Comparison of ENCODE assay signal across 9 mouse cellular contexts in the genomic region with DNA sequence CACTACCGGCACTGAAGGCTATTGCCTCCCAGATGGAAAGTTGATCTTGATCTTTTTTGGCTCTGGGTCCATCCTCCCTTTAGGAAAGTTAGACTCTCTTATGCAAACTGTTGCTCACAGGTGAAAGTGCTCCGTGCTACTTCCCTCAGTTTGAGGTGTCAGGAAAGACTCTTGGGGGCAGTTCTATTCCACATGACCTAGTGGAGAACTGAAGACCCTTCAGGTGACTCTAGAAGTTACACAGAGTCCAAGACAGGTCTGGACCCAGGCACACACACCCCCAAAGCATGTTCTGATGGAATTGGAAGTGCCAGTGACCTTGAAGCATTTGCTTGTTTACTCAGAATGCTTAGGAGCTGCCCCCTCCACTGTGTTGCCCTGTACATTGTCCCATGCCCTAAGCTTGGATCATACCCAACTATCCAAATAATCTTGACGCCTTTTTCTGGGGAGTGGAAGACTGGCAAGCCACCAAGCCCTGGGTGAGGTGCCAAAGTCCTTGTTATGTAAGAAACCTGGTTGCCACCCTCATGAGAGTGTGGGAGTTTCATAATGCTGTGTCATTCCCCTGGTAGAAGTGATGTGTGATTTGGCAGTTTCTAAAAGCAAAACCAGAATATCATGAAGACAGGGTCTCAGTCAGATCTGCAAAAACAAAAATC. TPM values are rescaled to one million over a fixed set of nuclear protein-coding genes. Genes with fewer than 3 reads are reported as not detected.
DNase-seq lines count a peak whose midpoint lies in the region; ATAC-seq and TF ChIP-seq lines count a peak whose summit lies in the region.
"Had no signal": no experiment of that assay in that cellular context is flagged by ENCODE, and none has a peak within 500 bp of the region (broad histone marks: within the 10 kb centered on the region; RNA-seq: fewer than 3 reads in every experiment).

No protein-coding gene starts in this region.

- intact Hi-C loops in left cerebral cortex, adult 2 months (cut with DNase I) = no loop called here
- intact Hi-C loops in left cerebral cortex, postnatal 4 days (cut with DNase I) = no loop called here

- no peak for TF ChIP-seq CTCF in left cerebral cortex, adult 2 months (IDR thresholded peaks at IDR 0.05)

- DNase-seq in left cerebral cortex, adult 2 months (ENCODE audit: extremely low spot score in 1 of 2, low spot score in 2 of 2) = peak; percentile 19 to 23
- no peak for DNase-seq in left cerebral cortex, postnatal 4 days
- peak; percentile 62 for DNase-seq in fat pad, adult 2 months (ENCODE audit: extremely low read depth, low read depth, low spot score)
- DNase-seq in kidney, postnatal 25 days = peak; percentile 89 to 93
- peak; percentile 40 for DNase-seq in ovary, postnatal 36 days (ENCODE audit: low spot score)
- DNase-seq in urinary bladder, postnatal 25 days (ENCODE audit: low spot score) = no peak

- H3K27ac ChIP-seq in left cerebral cortex, adult 2 months = no peak overlapping the region
- H3K27ac ChIP-seq: heart, embryonic 13.5 days had no signal

- no peak for ATAC-seq in monocyte, adult 5-6 weeks (replicated peaks; ENCODE audit: insufficient number of reproducible peaks, low FRiP score, low TSS enrichment, poor library complexity, severe bottlenecking)

- no peak overlapping the region for H3K4me3 ChIP-seq in left cerebral cortex, adult 2 months
- H3K4me3 ChIP-seq: heart, embryonic 13.5 days; myocyte had no signal

RNA-seq across cellular contexts. Expression of gene Nampt, which starts 51.1 kb away (rescaled TPM):
- total RNA-seq in left cerebral cortex, adult 2 months (2021) = 10 to 100 TPM; 28.9 to 29.4 TPM
- total RNA-seq in left cerebral cortex, postnatal 4 days (2021) = 10 to 100 TPM; 40.0 to 44.2 TPM
- total RNA-seq in monocyte, adult 5-6 weeks (2017) = 32.6 to 76.0 TPM (median 65.6 TPM) in 3 replicates

Comparison
In these comparisons a context has a peak if more than half of its experiments do, and no peak if none do; other contexts are left out.
1. DNase-seq: peak in left cerebral cortex, adult 2 months (2 of 2), fat pad, adult 2 months (single experiment), kidney, postnatal 25 days (2 of 2) and ovary, postnatal 36 days (single experiment); none in left cerebral cortex, postnatal 4 days (single experiment) and urinary bladder, postnatal 25 days (single experiment).